Comparison of ENCODE assay signal across 9 mouse cellular contexts in genomic region chr6:17750041-17750660, GRCm38 (mm10). TPM values are rescaled to one million over a fixed set of nuclear protein-coding genes. Genes with fewer than 3 reads are reported as not detected.
DNase-seq lines count a peak whose midpoint lies in the region; ATAC-seq and TF ChIP-seq lines count a peak whose summit lies in the region.
"Had no signal": no experiment of that assay in that cellular context is flagged by ENCODE, and none has a peak within 500 bp of the region (broad histone marks: within the 10 kb centered on the region; RNA-seq: fewer than 3 reads in every experiment).

No protein-coding gene starts in this region.

- H3K4me2 ChIP-seq in embryonic facial prominence, embryonic 13.5 days = peak overlapping the region; percentile 73
- peak overlapping the region; percentile 54 for H3K4me2 ChIP-seq in hindbrain, embryonic 12.5 days (replicated peaks)
- peak overlapping the region; percentile 65 for H3K4me2 ChIP-seq in neural tube, embryonic 12.5 days (replicated peaks)

- intact Hi-C loops in left cerebral cortex, postnatal 4 days (cut with DNase I) = no loop called here

- no peaks in the 10 kb centered on the region for H3K9me3 ChIP-seq in embryonic facial prominence, embryonic 13.5 days
- no peaks in the 10 kb centered on the region for H3K9me3 ChIP-seq in hindbrain, embryonic 12.5 days (replicated peaks)
- H3K9me3 ChIP-seq in neural tube, embryonic 12.5 days = no peaks in the 10 kb centered on the region

- peaks cover 4% of the 10 kb centered on the region; the same call in 1 of the 2 replicates for H3K79me2 ChIP-seq in liver, adult 2 months (ENCODE audit: control insufficient read depth, insufficient read depth, low read length)

- no peak for TF ChIP-seq CTCF in liver, adult 2 months (IDR thresholded peaks at IDR 0.05; ENCODE audit: low read depth, low read length)

- no peak for TF ChIP-seq POLR2A in liver, adult 2 months (IDR thresholded peaks at IDR 0.05; ENCODE audit: extremely low read depth, insufficient read depth, low read length)

- ATAC-seq in embryonic facial prominence, embryonic 13.5 days (ENCODE audit: insufficient number of reproducible peaks, insufficient read depth, low FRiP score, low TSS enrichment, low read depth) = no peak
- no peak for ATAC-seq in hindbrain, embryonic 12.5 days (ENCODE audit: low FRiP score)
- ATAC-seq in neural tube, embryonic 12.5 days (ENCODE audit: low FRiP score, low read depth) = no peak

- no peak overlapping the region for H3K9ac ChIP-seq in liver, adult 2 months (ENCODE audit: low read depth, low read length)
- 0 out of 2 replicates have a peak overlapping the region, but pooled peaks have one; percentile 40 for H3K9ac ChIP-seq in embryonic facial prominence, embryonic 13.5 days
- H3K9ac ChIP-seq in hindbrain, embryonic 12.5 days = peak overlapping the region; percentile 82
- H3K9ac ChIP-seq in neural tube, embryonic 12.5 days = peak overlapping the region; percentile 81

- peak; percentile 46 for DNase-seq in liver, adult 2 months (ENCODE audit: extremely low read depth, low read depth, low spot score)
- DNase-seq in liver = no peak
- no peak for DNase-seq in left cerebral cortex, postnatal 4 days
- no peak for DNase-seq in frontal cortex, postnatal 25 days (ENCODE audit: low spot score in 2 of 2)
- DNase-seq in lung, postnatal 4 days = no peak
- DNase-seq: gastrocnemius, postnatal 25 days had no signal

- H3K36me3 ChIP-seq in liver, adult 2 months (ENCODE audit: control insufficient read depth, insufficient read depth, low read length) = no peaks in the 10 kb centered on the region
- no peaks in the 10 kb centered on the region for H3K36me3 ChIP-seq in embryonic facial prominence, embryonic 13.5 days
- H3K36me3 ChIP-seq in hindbrain, embryonic 12.5 days = no peaks in the 10 kb centered on the region
- H3K36me3 ChIP-seq in neural tube, embryonic 12.5 days = no peaks in the 10 kb centered on the region

- no peaks in the 10 kb centered on the region for H3K27me3 ChIP-seq in liver, adult 2 months (ENCODE audit: control insufficient read depth, insufficient read depth, low read length)
- H3K27me3 ChIP-seq in embryonic facial prominence, embryonic 13.5 days = no peaks in the 10 kb centered on the region
- H3K27me3 ChIP-seq in hindbrain, embryonic 12.5 days = no peaks in the 10 kb centered on the region
- no peaks in the 10 kb centered on the region for H3K27me3 ChIP-seq in neural tube, embryonic 12.5 days (replicated peaks)

- 65% methylated on average over 9 of the region's 9 CpGs for WGBS in liver, adult 2 months
- WGBS in embryonic facial prominence, embryonic 13.5 days = 72% methylated on average over 9 of the region's 9 CpGs
- 54% methylated on average over 9 of the region's 9 CpGs for WGBS in hindbrain, embryonic 12.5 days
- WGBS in neural tube, embryonic 12.5 days = 59% methylated on average over 9 of the region's 9 CpGs

- H3K27ac ChIP-seq in liver, adult 2 months (replicated peaks; ENCODE audit: insufficient read depth, low read depth, low read length) = no peak overlapping the region
- no peak overlapping the region for H3K27ac ChIP-seq in embryonic facial prominence, embryonic 13.5 days
- peak overlapping the region; percentile 97 for H3K27ac ChIP-seq in hindbrain, embryonic 12.5 days
- no peak overlapping the region for H3K27ac ChIP-seq in neural tube, embryonic 12.5 days

- H3K4me3 ChIP-seq in liver, adult 2 months (ENCODE audit: insufficient read depth, low read depth, low read length) = no peak overlapping the region
- H3K4me3 ChIP-seq in embryonic facial prominence, embryonic 13.5 days = peak overlapping the region; percentile 44
- peak overlapping the region; percentile 52 for H3K4me3 ChIP-seq in hindbrain, embryonic 12.5 days
- H3K4me3 ChIP-seq in neural tube, embryonic 12.5 days = peak overlapping the region; percentile 53

- H3K4me1 ChIP-seq in liver, adult 2 months (ENCODE audit: control insufficient read depth, insufficient read depth, low read length) = peaks cover 18% of the 10 kb centered on the region
- peaks cover 15% of the 10 kb centered on the region for H3K4me1 ChIP-seq in embryonic facial prominence, embryonic 13.5 days
- H3K4me1 ChIP-seq in hindbrain, embryonic 12.5 days = peaks cover 22% of the 10 kb centered on the region
- peaks cover 13% of the 10 kb centered on the region for H3K4me1 ChIP-seq in neural tube, embryonic 12.5 days

RNA-seq across cellular contexts. Expression of gene St7, which starts 57.4 kb away (rescaled TPM):
- 8.7 and 8.8 TPM in 2 replicates for total RNA-seq in liver, adult 2 months (2014; rRNA removed)
- polyA plus RNA-seq in liver, adult 2 months (2012; rRNA removed) = 5.7 and 7.1 TPM in 2 replicates
- polyA plus RNA-seq in embryonic facial prominence, embryonic 13.5 days (2015; fragmentation: Nextera tagmentation; extraction: Ambion mirVana) = 25.7 and 26.5 TPM in 2 replicates
- 47.2 and 49.1 TPM in 2 replicates for polyA plus RNA-seq in hindbrain, embryonic 12.5 days (2016; fragmentation: Nextera tagmentation; extraction: Ambion mirVana)
- polyA plus RNA-seq in neural tube, embryonic 12.5 days (2016; fragmentation: Nextera tagmentation; extraction: Ambion mirVana) = 49.0 and 53.5 TPM in 2 replicates
- 10 to 100 TPM; 58.9 to 68.2 TPM for total RNA-seq in left cerebral cortex, postnatal 4 days (2021)
